Mouse (Mus musculus): ENCODE data around the gene Mfsd6. TPM values are rescaled to one million over a fixed set of nuclear protein-coding genes. Genes with fewer than 3 reads are reported as not detected.
"Not testable (repeated sequence)": the region's sequence is repeated elsewhere in the genome, so short reads cannot be mapped to it uniquely, and the experiment has no call there.

The Mfsd6 gene
- polyA plus RNA-seq, 1 experiment from 2014 or later = 17.1 TPM

- WGBS = 41% methylated on average over 3 of the region's 3 CpGs
- ATAC-seq (ENCODE audit: low read depth) = no peak; the same call in 1 of the 2 replicates
- no peaks in the 10 kb centered on the region for H3K4me1 ChIP-seq (ENCODE audit: control insufficient read depth, insufficient read depth, low read length)
- no peak overlapping the region for H3K4me3 ChIP-seq (ENCODE audit: low read depth, low read length)
- no peak overlapping the region for H3K4me2 ChIP-seq (ENCODE audit: low read depth, low read length)
- H3K9me3 ChIP-seq (ENCODE audit: control insufficient read depth, low read length) = no peaks in the 10 kb centered on the region
- H3K9ac ChIP-seq (replicated peaks; ENCODE audit: low read depth, low read length) = no peak overlapping the region
- H3K36me3 ChIP-seq (ENCODE audit: control insufficient read depth, insufficient read depth, low read length) = no peaks in the 10 kb centered on the region
- H3K27ac ChIP-seq (ENCODE audit: low read depth, low read length) = 0 out of 2 replicates have a peak overlapping the region, but pooled peaks have one; percentile 7
- no peaks in the 10 kb centered on the region for H3K27me3 ChIP-seq (ENCODE audit: control insufficient read depth, insufficient read depth, low read length)
Observed at GRCm38 (mm10) chr1:52718068-52718748, 9.1 kb downstream of the Mfsd6 start.

GRCm38 (mm10) chr1:52714451-52714850 is 12.8 kb downstream of the Mfsd6 start:
- H3K27ac ChIP-seq (ENCODE audit: low read depth, low read length) = no peak overlapping the region
- WGBS = 40% methylated on average over 1 of the region's 1 CpGs
- H3K36me3 ChIP-seq (ENCODE audit: control insufficient read depth, insufficient read depth, low read length) = no peaks in the 10 kb centered on the region
- H3K9ac ChIP-seq (replicated peaks; ENCODE audit: low read depth, low read length) = no peak overlapping the region
- no peaks in the 10 kb centered on the region for H3K4me1 ChIP-seq (ENCODE audit: control insufficient read depth, insufficient read depth, low read length)
- ATAC-seq (ENCODE audit: low read depth) = no peak
- H3K27me3 ChIP-seq (ENCODE audit: control insufficient read depth, insufficient read depth, low read length) = no peaks in the 10 kb centered on the region
- no peak overlapping the region for H3K4me2 ChIP-seq (ENCODE audit: low read depth, low read length)
- no peaks in the 10 kb centered on the region for H3K9me3 ChIP-seq (ENCODE audit: control insufficient read depth, low read length)
- no peak overlapping the region for H3K4me3 ChIP-seq (ENCODE audit: low read depth, low read length)

- Histone ChIP-seq H3K36me3 (ENCODE audit: control insufficient read depth, insufficient read depth, low read length) (no peaks in the 10 kb centered on the region), H3K27me3 (ENCODE audit: control insufficient read depth, insufficient read depth, low read length) (no peaks in the 10 kb centered on the region), H3K4me3 (ENCODE audit: low read depth, low read length) (no peak overlapping the region), H3K9me3 (ENCODE audit: control insufficient read depth, low read length) (no peaks in the 10 kb centered on the region), H3K4me1 (ENCODE audit: control insufficient read depth, insufficient read depth, low read length) (no peaks in the 10 kb centered on the region), H3K9ac (replicated peaks; ENCODE audit: low read depth, low read length) (no peak overlapping the region), H3K27ac (ENCODE audit: low read depth, low read length) (no peak overlapping the region), H3K4me2 (ENCODE audit: low read depth, low read length) (no peak overlapping the region)
- WGBS = 18% methylated on average over 3 of the region's 3 CpGs
- ATAC-seq (ENCODE audit: low read depth) = no peak
Observed at GRCm38 (mm10) chr1:52714021-52714420, 13.2 kb downstream of the Mfsd6 start.

- H3K9ac ChIP-seq (replicated peaks; ENCODE audit: low read depth, low read length) = no peak overlapping the region
- WGBS = 88% methylated on average over 6 of the region's 6 CpGs
- H3K4me1 ChIP-seq (ENCODE audit: control insufficient read depth, insufficient read depth, low read length) = no peaks in the 10 kb centered on the region
- no peak overlapping the region for H3K4me3 ChIP-seq (ENCODE audit: low read depth, low read length)
- H3K4me2 ChIP-seq (ENCODE audit: low read depth, low read length) = no peak overlapping the region
- no peak overlapping the region for H3K27ac ChIP-seq (ENCODE audit: low read depth, low read length)
- no peaks in the 10 kb centered on the region for H3K36me3 ChIP-seq (ENCODE audit: control insufficient read depth, insufficient read depth, low read length)
- ATAC-seq (ENCODE audit: low read depth) = no peak
- H3K9me3 ChIP-seq (ENCODE audit: control insufficient read depth, low read length) = no peaks in the 10 kb centered on the region
- H3K27me3 ChIP-seq (ENCODE audit: control insufficient read depth, insufficient read depth, low read length) = no peaks in the 10 kb centered on the region
Observed at GRCm38 (mm10) chr1:52708745-52709144, 18.5 kb downstream of the Mfsd6 start.

GRCm38 (mm10) chr1:52707030-52707429 is 20.2 kb downstream of the Mfsd6 start:
- WGBS = 90% methylated on average over 3 of the region's 3 CpGs
- Histone ChIP-seq H3K27me3 (ENCODE audit: control insufficient read depth, insufficient read depth, low read length) (no peaks in the 10 kb centered on the region), H3K4me2 (ENCODE audit: low read depth, low read length) (no peak overlapping the region), H3K9ac (replicated peaks; ENCODE audit: low read depth, low read length) (no peak overlapping the region), H3K4me3 (ENCODE audit: low read depth, low read length) (no peak overlapping the region), H3K36me3 (ENCODE audit: control insufficient read depth, insufficient read depth, low read length) (no peaks in the 10 kb centered on the region), H3K27ac (ENCODE audit: low read depth, low read length) (no peak overlapping the region), H3K9me3 (ENCODE audit: control insufficient read depth, low read length) (no peaks in the 10 kb centered on the region), H3K4me1 (ENCODE audit: control insufficient read depth, insufficient read depth, low read length) (no peaks in the 10 kb centered on the region)
- no peak for ATAC-seq (ENCODE audit: low read depth)

GRCm38 (mm10) chr1:52702738-52703491 is 24.3 kb downstream of the Mfsd6 start:
- Histone ChIP-seq H3K9me3 (ENCODE audit: control insufficient read depth, low read length) (no peaks in the 10 kb centered on the region), H3K4me2 (ENCODE audit: low read depth, low read length) (no peak overlapping the region), H3K9ac (replicated peaks; ENCODE audit: low read depth, low read length) (no peak overlapping the region), H3K4me1 (ENCODE audit: control insufficient read depth, insufficient read depth, low read length) (no peaks in the 10 kb centered on the region), H3K27ac (ENCODE audit: low read depth, low read length) (no peak overlapping the region), H3K27me3 (ENCODE audit: control insufficient read depth, insufficient read depth, low read length) (no peaks in the 10 kb centered on the region), H3K36me3 (ENCODE audit: control insufficient read depth, insufficient read depth, low read length) (no peaks in the 10 kb centered on the region), H3K4me3 (ENCODE audit: low read depth, low read length) (no peak overlapping the region)
- no peak for ATAC-seq (ENCODE audit: low read depth)
- WGBS = 83% methylated on average over 7 of the region's 7 CpGs

- ATAC-seq (ENCODE audit: low read depth) = no peak
- WGBS = 85% methylated on average over 1 of the region's 1 CpGs
- no peaks in the 10 kb centered on the region for H3K36me3 ChIP-seq (ENCODE audit: control insufficient read depth, insufficient read depth, low read length)
- H3K4me1 ChIP-seq (ENCODE audit: control insufficient read depth, insufficient read depth, low read length) = no peaks in the 10 kb centered on the region
- H3K9ac ChIP-seq (replicated peaks; ENCODE audit: low read depth, low read length) = no peak overlapping the region
- no peak overlapping the region for H3K4me2 ChIP-seq (ENCODE audit: low read depth, low read length)
- no peaks in the 10 kb centered on the region for H3K27me3 ChIP-seq (ENCODE audit: control insufficient read depth, insufficient read depth, low read length)
- H3K9me3 ChIP-seq (ENCODE audit: control insufficient read depth, low read length) = no peaks in the 10 kb centered on the region
- no peak overlapping the region for H3K4me3 ChIP-seq (ENCODE audit: low read depth, low read length)
- no peak overlapping the region for H3K27ac ChIP-seq (ENCODE audit: low read depth, low read length)
Observed at GRCm38 (mm10) chr1:52701941-52702340, 25.3 kb downstream of the Mfsd6 start.

GRCm38 (mm10) chr1:52694456-52694855 is 32.8 kb downstream of the Mfsd6 start:
- WGBS = 94% methylated on average over 13 of the region's 13 CpGs
- H3K9ac ChIP-seq (replicated peaks; ENCODE audit: low read depth, low read length); H3K27ac ChIP-seq (ENCODE audit: low read depth, low read length); ATAC-seq (ENCODE audit: low read depth); H3K4me1 ChIP-seq (ENCODE audit: control insufficient read depth, insufficient read depth, low read length); H3K36me3 ChIP-seq (ENCODE audit: control insufficient read depth, insufficient read depth, low read length); H3K9me3 ChIP-seq (ENCODE audit: control insufficient read depth, low read length); H3K4me2 ChIP-seq (ENCODE audit: low read depth, low read length); H3K27me3 ChIP-seq (ENCODE audit: control insufficient read depth, insufficient read depth, low read length); H3K4me3 ChIP-seq (ENCODE audit: low read depth, low read length): not testable (repeated sequence)

GRCm38 (mm10) chr1:52687636-52688035 is 39.6 kb downstream of the Mfsd6 start:
- Histone ChIP-seq H3K4me2 (ENCODE audit: low read depth, low read length) (no peak overlapping the region), H3K9ac (replicated peaks; ENCODE audit: low read depth, low read length) (no peak overlapping the region), H3K27me3 (ENCODE audit: control insufficient read depth, insufficient read depth, low read length) (no peaks in the 10 kb centered on the region), H3K9me3 (ENCODE audit: control insufficient read depth, low read length) (no peaks in the 10 kb centered on the region), H3K36me3 (ENCODE audit: control insufficient read depth, insufficient read depth, low read length) (no peaks in the 10 kb centered on the region), H3K27ac (ENCODE audit: low read depth, low read length) (no peak overlapping the region), H3K4me3 (ENCODE audit: low read depth, low read length) (no peak overlapping the region), H3K4me1 (ENCODE audit: control insufficient read depth, insufficient read depth, low read length) (no peaks in the 10 kb centered on the region)
- ATAC-seq (ENCODE audit: low read depth) = no peak
- WGBS = 90% methylated on average over 8 of the region's 8 CpGs

All from neural tube, embryonic 14.5 days (tissue).